Mouse (Mus musculus) forebrain, embryonic 10.5 days (tissue): ENCODE results near the gene Fam126a. TPM values are rescaled to one million over a fixed set of nuclear protein-coding genes. Genes with fewer than 3 reads are reported as not detected.

Source experiments
- DNase-seq: peaks from one replicate; pipeline ENCODE4 v3.0.0-alpha.2; 2017; ENCODE audit warnings: low spot score; ENCODE audit errors: extremely low spot score
- H3K27ac ChIP-seq: fragments of 300-500 bp; sonication (generic); 2 replicates; pipeline ENCODE4 v1.5.1; 2016; ENCODE audit warnings: mild to moderate bottlenecking
- H3K27me3 ChIP-seq: fragments of 300-500 bp; sonication (generic); 2 replicates; pipeline ENCODE4 v1.6.1; 2016; ENCODE audit warnings: mild to moderate bottlenecking; ENCODE audit not compliant: poor library complexity, severe bottlenecking
- H3K36me3 ChIP-seq: fragments of 300-500 bp; sonication (generic); replicated peaks from 2 replicates; pipeline ENCODE4 v1.6.1; 2016; ENCODE audit warnings: mild to moderate bottlenecking, moderate library complexity
- H3K4me1 ChIP-seq: fragments of 300-500 bp; sonication (generic); 2 replicates; pipeline ENCODE4 v1.6.1; 2016
- H3K4me3 ChIP-seq: fragments of 300-500 bp; sonication (generic); 2 replicates; pipeline ENCODE4 v1.5.1; 2016; ENCODE audit warnings: mild to moderate bottlenecking, moderate library complexity
- H3K9me3 ChIP-seq: fragments of 300-500 bp; sonication (generic); 2 replicates; pipeline ENCODE4 v1.6.1; 2016; ENCODE audit warnings: mild to moderate bottlenecking, moderate library complexity
- WGBS: fragments of 180-500 bp; shearing (Covaris S2); methylation state at CpG from one replicate; pipeline ENCODE4 v1.1.7; 2016; 5-methylcytosine and 5-hydroxymethylcytosine counted together
- polyA plus RNA-seq: library from polyadenylated mRNA; unstranded; fragments of >200 nt; fragmentation: Nextera tagmentation; extraction: Ambion mirVana; gene quantifications from 2 replicates; pipeline ENCODE4 v1.2.1, GENCODE M21; 2016

The Fam126a gene
- polyA plus RNA-seq, 1 experiment from 2014 or later = 29.0 TPM

DNA sequence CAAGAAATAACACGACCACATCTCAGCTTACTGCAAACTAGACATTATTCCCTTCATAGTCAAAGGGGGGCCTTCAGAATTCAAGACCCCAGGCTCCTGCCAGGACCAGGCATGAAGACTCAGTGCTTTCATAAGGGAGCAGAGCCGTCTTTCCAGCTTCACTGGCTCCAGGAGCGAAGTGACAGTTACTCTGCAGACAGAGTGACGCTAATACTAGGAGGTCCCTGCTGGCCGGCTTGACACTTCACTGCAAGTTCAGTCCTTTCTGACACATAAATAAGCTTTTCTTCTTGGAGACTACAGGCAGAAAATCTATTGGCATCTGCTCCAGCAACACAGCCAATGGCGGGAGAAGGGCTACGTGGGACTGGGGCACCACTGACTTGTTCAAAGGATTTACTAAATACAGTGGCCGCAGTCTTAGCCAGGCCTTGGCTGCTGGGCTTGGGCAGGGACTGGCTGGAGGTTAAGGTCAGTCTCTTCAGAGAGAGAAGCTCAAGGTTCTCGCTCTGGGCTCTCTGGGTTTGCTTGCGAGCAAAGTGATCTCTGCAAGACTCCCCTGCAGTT lies 65.8 kb downstream of the Fam126a start:
- H3K27ac ChIP-seq = no peak overlapping the region
- H3K27me3 ChIP-seq = no peaks in the 10 kb centered on the region
- no peaks in the 10 kb centered on the region for H3K9me3 ChIP-seq
- DNase-seq = no peak
- no peak overlapping the region for H3K4me3 ChIP-seq
- H3K36me3 ChIP-seq = peaks cover 12% of the 10 kb centered on the region; the same call in 1 of the 2 replicates
- H3K4me1 ChIP-seq = no peaks in the 10 kb centered on the region
- WGBS = 89% methylated on average over 10 of the region's 10 CpGs

DNA sequence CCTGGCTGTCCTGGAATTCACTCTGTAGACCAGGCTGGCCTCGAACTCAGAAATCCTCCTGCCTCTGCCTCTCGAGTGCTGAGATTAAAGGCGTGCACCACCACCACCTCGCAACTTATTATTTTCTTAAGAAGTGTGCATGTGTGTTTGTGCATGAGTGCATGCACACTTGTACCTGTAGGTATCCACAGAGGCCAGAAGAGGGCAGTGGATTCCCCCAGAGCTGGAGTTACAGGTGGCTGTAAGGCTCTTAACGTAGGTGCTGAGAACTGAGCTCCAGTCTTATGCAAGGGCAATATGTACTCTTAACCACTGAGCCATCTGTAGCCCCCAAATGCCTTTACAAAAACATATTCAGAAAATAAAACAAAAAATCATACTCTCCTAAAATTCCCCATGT lies 77.4 kb downstream of the Fam126a start:
- 91% methylated on average over 5 of the region's 5 CpGs for WGBS
- no peaks in the 10 kb centered on the region for H3K36me3 ChIP-seq
- H3K27me3 ChIP-seq = no peaks in the 10 kb centered on the region
- H3K4me3 ChIP-seq = no peak overlapping the region
- no peaks in the 10 kb centered on the region for H3K9me3 ChIP-seq
- no peak for DNase-seq
- no peak overlapping the region for H3K27ac ChIP-seq
- no peaks in the 10 kb centered on the region for H3K4me1 ChIP-seq

DNA sequence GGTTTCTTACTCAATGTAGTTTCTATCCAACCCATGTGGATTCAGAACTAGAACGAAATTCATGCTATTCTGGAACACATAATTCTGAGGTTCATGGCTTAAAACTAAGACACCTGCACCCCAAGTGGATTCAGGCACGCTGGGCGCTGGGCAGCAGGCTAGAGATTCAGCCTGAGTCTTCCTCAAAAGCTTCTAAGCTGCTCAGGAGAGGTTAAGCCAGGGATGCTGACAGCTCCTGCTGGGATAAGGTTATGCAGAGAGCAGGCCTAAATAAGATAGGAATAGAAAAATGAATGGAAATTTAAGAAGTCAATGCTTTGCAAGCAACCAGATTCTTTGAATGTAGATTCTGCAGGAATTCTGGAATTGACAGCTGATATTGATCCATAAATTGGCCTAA lies 82.4 kb downstream of the Fam126a start:
- 24% methylated on average over 3 of the region's 3 CpGs for WGBS
- H3K9me3 ChIP-seq = no peaks in the 10 kb centered on the region
- no peak overlapping the region for H3K4me3 ChIP-seq
- H3K36me3 ChIP-seq = no peaks in the 10 kb centered on the region
- no peaks in the 10 kb centered on the region for H3K27me3 ChIP-seq
- DNase-seq = no peak
- no peak overlapping the region for H3K27ac ChIP-seq
- no peaks in the 10 kb centered on the region for H3K4me1 ChIP-seq

DNA sequence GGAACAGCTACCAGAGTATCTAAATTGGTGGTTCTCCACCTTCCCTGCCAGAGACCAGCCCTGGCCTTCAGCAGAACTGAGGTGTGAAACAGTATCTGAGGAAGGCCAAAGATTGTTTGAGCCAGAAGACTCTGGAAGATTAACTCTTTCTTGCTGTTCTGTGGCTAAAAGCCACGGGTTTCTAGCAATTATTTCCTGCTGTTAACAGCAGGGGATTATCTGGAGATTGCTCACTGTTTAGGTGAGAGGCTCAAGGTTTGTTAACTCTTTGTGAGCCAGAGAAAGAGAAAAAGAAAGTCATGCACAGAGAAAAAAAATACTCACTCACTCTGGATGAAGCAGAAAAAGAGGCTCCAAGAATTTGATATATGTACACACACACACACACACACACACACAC lies 85.4 kb downstream of the Fam126a start:
- Histone ChIP-seq H3K36me3 (no peaks in the 10 kb centered on the region), H3K27ac (no peak overlapping the region), H3K4me3 (no peak overlapping the region), H3K4me1 (no peaks in the 10 kb centered on the region), H3K27me3 (no peaks in the 10 kb centered on the region), H3K9me3 (no peaks in the 10 kb centered on the region)
- WGBS = 3% methylated on average over 1 of the region's 1 CpGs
- DNase-seq = no peak

DNA sequence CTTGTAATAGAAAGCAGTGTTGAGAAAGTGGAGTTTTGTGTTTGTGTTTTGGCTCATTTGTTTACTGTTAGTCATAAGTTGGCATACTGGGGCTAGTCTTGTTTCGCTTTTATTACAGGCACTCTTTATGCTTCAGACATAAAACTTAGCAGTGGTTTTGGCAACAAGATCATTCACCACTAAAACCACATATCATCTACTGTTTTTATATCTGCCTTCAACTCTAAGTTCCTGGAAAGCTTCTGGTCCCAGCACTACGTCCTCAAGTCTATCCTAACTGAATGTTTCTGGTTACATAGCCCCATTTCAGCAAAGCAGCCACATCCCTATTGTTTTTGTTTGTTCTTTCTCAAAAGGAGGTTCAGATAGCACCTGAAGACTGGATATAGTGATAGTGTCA lies 87.0 kb downstream of the Fam126a start:
- 87% methylated on average over 2 of the region's 2 CpGs for WGBS
- H3K9me3 ChIP-seq = no peaks in the 10 kb centered on the region

DNA sequence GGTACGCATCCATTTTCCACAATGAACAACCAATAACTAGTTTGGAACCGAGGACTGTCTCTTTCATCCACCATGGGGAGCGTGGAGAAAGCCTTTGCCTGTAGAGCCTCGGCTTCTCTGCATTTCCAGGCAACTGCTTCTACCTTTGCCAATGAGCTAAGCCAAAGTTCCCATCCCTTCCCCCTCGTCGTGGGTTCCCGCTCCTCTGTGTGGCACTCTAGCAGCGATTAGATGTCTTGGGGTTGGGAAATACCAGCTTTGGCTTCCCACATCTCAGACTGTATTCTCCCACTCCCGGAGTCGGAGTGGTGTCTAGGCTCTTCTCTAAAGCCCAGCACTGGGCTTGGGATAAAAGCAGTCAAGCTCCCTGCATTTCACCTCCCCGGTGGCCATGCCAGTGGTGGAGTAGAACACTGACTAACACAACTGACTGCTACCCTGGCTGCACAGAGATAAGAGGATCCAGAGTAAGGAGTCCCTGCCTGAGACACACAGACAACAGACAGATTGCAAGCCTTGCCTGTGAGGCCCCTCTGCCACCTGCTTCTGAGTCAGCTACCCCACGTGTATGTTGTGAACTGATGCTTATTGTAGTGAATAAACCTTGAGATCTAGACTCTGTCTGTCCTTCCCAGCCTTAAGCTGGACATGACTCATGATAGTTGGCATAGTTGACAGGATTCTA lies 106.9 kb downstream of the Fam126a start:
- Histone ChIP-seq H3K4me3 (no peak overlapping the region), H3K36me3 (no peaks in the 10 kb centered on the region), H3K27ac (peak overlapping the region; percentile 56), H3K27me3 (no peaks in the 10 kb centered on the region), H3K4me1 (peaks cover 6% of the 10 kb centered on the region; the same call in 1 of the 2 replicates), H3K9me3 (no peaks in the 10 kb centered on the region)
- DNase-seq = no peak
- WGBS = 87% methylated on average over 12 of the region's 12 CpGs

More for the DNA sequence above, 87.0 kb downstream of the Fam126a start:
- H3K4me3 ChIP-seq = no peak overlapping the region
- DNase-seq = no peak
- no peaks in the 10 kb centered on the region for H3K4me1 ChIP-seq
- H3K27me3 ChIP-seq = no peaks in the 10 kb centered on the region
- H3K36me3 ChIP-seq = no peaks in the 10 kb centered on the region
- H3K27ac ChIP-seq = no peak overlapping the region

DNA sequence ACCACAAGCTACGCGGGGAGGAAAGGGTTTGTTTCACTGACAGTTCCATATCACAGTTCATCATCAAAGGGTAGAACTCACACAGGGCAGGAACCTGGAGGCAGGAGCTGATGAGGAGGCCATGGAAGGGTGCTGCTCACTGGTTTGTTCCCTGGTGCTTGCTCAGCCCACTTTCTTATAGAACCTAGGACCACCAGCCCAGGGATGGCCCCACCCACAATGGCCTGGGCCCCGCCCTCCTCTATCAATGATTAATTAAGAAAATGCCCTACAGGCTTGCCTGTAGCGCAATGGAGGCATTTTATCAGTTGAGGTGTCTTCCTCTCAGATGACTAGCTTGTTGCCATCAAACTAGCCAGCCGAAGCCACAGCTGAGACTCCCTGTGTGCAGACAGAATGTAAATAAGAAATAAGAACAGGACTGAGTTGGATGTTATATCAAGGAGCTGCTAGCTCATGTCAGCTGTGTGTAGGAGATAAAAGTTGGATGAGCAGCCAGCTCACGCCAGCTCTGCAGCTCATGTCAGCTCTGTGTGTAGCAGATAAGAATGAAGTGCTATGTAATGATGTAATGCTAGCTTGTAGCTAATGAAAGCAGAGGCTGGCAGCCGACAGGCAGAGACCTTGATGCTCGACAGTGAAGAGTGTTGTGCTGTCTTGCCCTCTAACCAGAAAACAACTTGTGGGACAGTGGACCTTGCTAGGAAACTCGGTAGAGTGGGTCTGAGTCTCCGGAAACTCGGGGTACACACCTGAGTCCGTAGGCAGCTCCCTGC lies 107.8 kb downstream of the Fam126a start:
- Histone ChIP-seq H3K36me3 (no peaks in the 10 kb centered on the region), H3K27ac (peak overlapping the region; percentile 56; the same call in 1 of the 2 replicates), H3K27me3 (no peaks in the 10 kb centered on the region), H3K9me3 (no peaks in the 10 kb centered on the region), H3K4me1 (peaks cover 6% of the 10 kb centered on the region; the same call in 1 of the 2 replicates), H3K4me3 (no peak overlapping the region)
- no peak for DNase-seq
- 84% methylated on average over 12 of the region's 12 CpGs for WGBS

DNA sequence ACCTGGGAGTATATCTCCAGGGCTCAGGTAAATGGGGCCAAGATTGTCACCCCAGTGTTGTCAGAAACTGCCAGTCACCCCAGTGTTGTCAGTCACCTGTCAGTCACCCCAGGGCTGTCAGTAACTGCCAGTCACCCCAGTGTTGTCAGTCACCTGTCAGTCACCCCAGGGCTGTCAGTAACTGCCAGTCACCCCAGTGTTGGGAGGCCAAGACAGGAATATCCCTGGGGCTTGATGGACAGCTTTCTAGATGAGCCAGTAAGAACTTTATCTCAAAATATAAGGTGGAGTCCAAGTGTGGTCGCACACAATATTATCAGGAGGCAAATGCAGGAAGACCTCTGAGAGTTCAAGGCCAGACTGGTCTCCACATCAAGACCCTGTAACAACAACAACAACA lies 109.2 kb downstream of the Fam126a start:
- Histone ChIP-seq H3K4me3 (no peak overlapping the region), H3K27me3 (no peaks in the 10 kb centered on the region), H3K36me3 (no peaks in the 10 kb centered on the region), H3K27ac (no peak overlapping the region), H3K9me3 (no peaks in the 10 kb centered on the region), H3K4me1 (peaks cover 6% of the 10 kb centered on the region; the same call in 1 of the 2 replicates)
- WGBS = 84% methylated on average over 1 of the region's 1 CpGs
- no peak for DNase-seq

DNA sequence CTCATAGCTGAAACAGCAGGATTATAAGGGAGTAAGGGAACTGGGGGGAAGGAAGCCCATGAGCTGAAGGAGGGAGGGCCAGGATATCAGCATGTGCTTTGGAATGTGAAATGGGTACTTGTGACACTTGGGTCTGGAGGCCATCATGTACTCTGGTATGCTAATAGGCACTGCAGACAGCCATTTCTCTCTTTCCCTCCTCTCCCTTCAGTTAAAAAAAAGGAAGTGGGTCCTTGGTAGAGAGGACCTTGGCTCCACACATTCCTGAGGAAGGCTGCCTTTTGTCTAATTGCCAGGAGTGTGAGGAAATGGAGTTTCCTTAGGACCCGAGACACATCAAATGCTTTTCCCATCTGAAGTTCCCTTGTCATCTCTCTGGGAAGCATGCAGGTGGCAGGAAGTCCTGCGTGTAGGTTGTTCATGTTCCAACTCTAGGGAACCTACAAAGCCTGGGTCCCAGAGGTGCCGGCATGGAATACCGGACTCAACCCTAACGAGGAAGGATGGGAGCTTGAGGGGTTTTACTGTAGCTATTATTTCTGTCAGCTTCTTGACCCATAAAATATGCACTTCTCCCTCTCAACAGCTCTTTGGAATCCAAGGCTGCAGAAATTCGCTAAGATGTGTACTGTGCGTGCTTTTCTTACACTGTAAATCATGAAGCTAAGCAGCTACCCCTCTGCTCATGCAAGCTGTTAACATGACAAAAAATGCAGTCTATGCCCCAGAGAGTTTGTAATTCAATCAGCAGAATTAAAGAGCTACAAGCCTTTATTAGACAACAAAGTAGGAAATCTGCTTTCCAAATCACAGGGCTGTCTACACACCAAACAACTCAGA lies 110.4 kb downstream of the Fam126a start:
- Histone ChIP-seq H3K4me3 (no peak overlapping the region), H3K27ac (no peak overlapping the region), H3K4me1 (peaks cover 6% of the 10 kb centered on the region; the same call in 1 of the 2 replicates), H3K36me3 (no peaks in the 10 kb centered on the region), H3K27me3 (no peaks in the 10 kb centered on the region), H3K9me3 (no peaks in the 10 kb centered on the region)
- WGBS = 85% methylated on average over 7 of the region's 7 CpGs
- no peak for DNase-seq

DNA sequence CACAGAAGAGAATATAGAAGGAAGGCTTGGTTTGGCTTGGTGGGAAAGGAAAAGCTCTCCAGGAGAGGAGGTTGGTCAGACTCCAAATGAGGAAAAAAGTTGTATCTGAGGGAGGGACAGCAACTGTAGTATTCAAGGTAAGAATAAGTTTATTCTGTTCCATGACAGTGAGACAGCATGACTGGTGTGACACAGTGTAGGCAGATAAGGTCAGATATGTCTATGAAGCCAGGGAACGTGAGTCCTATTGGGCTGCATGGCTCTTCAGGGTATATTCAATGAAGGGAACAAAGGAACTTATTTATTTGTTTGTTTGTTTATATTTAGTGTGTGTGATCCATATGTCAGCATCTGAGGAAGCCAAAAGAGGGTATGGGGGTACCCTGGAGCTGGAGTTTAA lies 113.2 kb downstream of the Fam126a start:
- Histone ChIP-seq H3K4me1 (peaks cover 6% of the 10 kb centered on the region; the same call in 1 of the 2 replicates), H3K9me3 (no peaks in the 10 kb centered on the region), H3K36me3 (no peaks in the 10 kb centered on the region), H3K27ac (no peak overlapping the region), H3K27me3 (no peaks in the 10 kb centered on the region), H3K4me3 (no peak overlapping the region)
- 92% methylated on average over 1 of the region's 1 CpGs for WGBS
- no peak for DNase-seq

DNA sequence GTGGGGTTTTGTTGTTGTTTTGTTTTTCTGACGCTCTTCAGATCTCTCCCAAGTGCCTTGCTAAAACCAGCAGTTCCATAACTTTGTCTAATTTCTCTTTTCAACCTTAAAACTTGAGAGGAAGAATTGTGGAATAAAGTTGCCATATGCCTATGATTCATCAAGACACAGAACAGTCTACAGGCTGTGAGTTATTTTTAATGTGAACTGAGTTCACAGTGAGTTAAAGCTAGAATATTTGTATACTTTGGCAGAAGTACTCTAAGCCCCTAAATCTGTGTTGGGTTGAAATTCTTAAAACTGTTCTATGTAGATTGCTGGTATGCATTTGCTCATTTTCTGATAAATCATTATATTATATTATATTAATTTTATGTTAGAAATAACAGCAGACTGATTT lies 118.9 kb downstream of the Fam126a start:
- no peak for DNase-seq
- Histone ChIP-seq H3K27ac (no peak overlapping the region), H3K36me3 (no peaks in the 10 kb centered on the region), H3K4me1 (no peaks in the 10 kb centered on the region), H3K4me3 (no peak overlapping the region), H3K27me3 (no peaks in the 10 kb centered on the region), H3K9me3 (peaks cover 18% of the 10 kb centered on the region; the same call in 1 of the 2 replicates)
- WGBS = 96% methylated on average over 1 of the region's 1 CpGs

DNA sequence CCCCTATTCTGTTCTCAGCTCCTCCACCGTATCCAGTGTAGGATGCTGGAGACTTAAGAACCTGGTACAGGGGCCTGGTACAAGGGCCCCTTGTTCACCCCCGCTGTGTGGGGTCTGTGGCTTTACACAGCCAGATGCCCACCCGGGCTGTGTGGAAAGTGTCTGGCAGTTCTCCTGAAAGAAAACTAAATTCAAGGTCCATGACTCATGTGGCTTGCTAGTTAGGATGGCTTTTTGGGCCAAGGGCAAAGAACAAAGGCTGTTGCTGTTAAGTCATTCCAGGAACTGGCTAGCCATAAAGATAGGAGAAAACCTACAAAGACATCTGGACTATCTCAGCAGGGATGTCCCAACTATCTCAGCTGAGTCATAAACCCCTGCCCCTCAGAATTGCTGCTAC lies 121.2 kb downstream of the Fam126a start:
- no peaks in the 10 kb centered on the region for H3K27me3 ChIP-seq
- no peak for DNase-seq
- 94% methylated on average over 3 of the region's 3 CpGs for WGBS
- H3K27ac ChIP-seq = no peak overlapping the region
- no peak overlapping the region for H3K4me3 ChIP-seq
- no peaks in the 10 kb centered on the region for H3K36me3 ChIP-seq
- H3K9me3 ChIP-seq = peaks cover 18% of the 10 kb centered on the region; the same call in 1 of the 2 replicates
- no peaks in the 10 kb centered on the region for H3K4me1 ChIP-seq
